Mouse (Mus musculus) right cerebral cortex, postnatal 10 days (tissue): ENCODE measurements around the gene Gast.
"Not testable (repeated sequence)": the region's sequence is repeated elsewhere in the genome, so short reads cannot be mapped to it uniquely, and the experiment has no call there.

Experiments used
- DNase-seq, 2 experiments: peaks; one replicate each; pipeline ENCODE4 v3.0.0; 2021; ENCODE audit warnings: low spot score in 2 of 2

The Gast gene

DNA sequence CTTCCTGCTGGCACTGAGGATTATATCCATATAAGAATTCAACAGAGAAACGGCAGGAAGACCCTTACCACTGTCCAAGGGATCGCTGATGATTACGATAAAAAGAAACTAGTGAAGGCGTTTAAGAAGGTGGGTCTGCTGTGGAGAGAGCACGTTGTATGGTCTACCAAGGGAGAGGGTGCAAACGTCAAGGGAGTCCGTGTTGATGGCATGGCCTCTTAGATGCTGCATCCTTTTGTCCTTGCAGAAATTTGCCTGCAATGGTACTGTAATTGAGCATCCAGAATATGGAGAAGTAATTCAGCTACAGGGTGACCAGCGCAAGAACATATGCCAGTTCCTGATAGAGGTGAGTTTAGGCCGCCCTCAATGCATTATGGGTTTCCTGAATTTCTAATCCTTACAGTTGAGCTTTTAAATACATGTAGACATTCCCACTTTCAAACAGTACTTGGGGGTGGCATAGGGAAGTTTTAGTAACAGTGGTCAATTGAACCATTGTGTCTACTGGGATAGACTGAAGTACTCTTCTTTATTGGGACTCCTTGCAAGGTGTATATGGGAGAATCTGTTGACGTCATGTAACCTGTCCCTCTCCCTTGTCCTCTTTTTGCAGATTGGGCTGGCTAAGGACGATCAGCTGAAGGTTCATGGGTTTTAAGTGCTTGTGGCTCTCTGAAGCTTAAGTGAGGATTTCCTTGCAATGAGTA is 13.4 kb upstream of the Gast start:
- not testable (repeated sequence) for DNase-seq

DNA sequence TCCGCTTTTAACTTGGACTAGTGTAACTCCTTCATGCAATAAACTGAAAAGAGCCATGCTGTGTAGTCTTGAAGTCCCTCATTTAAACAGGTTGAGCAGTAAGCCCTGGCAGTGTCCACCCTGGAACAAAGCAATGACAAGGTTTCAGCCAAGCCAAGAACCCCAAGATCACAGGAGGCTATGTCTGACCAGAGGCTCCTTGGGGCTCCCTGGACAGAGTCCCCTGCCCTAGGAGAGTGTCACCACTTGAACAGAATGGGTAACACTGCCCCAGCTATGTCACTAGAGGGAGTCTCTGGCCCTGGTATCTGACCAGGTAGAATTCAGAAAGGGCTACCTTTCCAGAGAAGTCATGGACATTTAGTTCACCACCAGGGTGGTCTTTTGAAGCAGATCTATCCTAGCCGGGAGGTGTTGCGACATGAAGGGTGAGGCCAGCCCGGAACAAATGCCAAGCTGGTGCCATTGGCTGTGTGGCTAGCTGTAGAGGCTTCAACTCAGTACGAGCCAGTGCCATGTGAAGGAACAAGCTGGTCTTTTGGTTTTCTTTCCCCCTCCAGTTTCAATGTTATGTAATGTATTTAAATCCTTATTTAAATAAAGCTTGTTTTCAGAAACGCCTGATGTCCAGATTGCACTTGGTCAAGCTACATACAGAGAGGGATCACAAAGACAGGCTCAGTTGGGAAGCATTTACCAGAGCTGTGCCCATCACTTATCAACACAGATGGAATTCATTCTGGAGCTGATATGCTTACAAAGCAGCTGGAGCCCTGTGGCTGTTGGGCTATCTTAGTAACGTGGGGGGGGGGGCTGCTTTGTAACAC is 12.5 kb upstream of the Gast start:
- DNase-seq = not testable (repeated sequence)

DNA sequence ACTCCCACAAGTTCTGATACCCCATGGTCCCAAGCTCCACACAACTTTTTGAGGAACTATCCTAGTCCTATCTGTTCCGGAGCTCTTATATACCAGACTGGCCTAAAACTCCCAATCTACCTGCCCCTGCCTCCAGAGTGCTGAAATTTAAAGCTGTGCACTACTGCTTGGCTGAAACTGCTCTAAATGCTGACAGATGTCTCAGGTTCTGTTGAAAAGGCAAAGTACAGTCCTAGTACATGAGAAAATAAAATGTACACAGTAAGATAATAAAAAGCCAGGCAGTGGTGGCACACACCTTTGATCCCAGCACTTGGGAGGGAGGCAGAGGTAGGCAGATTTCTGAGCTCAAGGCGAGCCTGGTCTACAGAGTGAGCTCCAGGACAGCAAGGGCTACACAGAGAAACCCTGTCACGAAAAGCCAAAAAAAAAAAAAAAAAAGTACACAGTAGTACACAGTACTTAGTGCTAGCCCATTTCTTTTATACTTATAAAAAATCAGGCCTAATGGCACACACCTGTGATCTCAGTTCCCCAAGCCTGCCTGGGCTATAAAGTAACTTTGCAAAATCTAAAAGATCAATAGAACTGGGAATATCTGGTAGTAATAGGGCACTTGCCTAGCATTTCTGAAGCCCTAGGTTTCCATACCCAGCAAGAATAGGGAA is 11.5 kb upstream of the Gast start:
- no peak for DNase-seq

DNA sequence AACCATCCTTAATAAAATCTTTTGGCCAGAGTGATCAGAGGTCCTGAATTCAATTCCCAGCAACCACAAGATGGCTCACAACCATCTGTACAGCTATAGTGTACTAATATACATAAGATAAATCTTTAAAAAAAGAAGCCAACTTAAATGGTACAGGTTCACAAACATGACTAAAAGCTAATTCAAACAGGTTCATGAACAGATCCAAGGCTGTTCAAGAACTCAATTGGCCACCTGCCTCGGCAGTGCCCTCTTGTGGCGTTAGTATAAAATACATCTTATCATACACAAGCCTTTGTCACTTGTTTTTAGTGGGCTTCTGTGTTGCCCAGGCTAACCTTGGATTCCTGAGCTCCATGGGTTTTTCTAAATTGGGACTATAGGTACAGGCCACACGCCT is 10.6 kb upstream of the Gast start:
- peak in 1 of 2 experiments; percentile 64 for DNase-seq

DNA sequence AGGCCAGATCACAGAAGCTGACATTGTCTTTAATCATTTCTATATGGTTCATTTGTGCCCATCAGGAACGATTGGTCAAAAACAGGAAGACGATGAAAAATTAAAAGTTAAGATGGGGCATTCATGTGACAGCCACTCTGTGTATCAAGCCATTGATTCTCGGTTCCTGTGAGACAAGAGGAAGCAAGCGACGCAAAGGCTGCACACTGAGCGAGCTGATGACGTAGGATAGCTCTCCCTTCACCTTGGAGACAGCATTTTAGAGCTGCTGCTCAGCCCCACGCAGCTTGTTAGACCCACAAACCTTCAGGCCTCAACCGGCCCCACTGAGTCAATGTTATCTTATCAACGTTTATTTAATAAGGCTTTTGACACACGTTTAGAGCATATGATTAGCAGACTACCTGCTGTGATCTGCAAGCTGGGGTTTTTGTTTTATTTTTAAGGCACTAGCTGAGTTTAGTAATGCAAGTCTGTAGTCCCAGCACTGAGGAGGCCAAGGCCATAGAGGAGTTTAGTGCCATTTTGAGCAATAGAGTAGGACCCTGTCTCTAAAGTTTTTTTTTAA is 9.1 kb upstream of the Gast start:
- no peak for DNase-seq

DNA sequence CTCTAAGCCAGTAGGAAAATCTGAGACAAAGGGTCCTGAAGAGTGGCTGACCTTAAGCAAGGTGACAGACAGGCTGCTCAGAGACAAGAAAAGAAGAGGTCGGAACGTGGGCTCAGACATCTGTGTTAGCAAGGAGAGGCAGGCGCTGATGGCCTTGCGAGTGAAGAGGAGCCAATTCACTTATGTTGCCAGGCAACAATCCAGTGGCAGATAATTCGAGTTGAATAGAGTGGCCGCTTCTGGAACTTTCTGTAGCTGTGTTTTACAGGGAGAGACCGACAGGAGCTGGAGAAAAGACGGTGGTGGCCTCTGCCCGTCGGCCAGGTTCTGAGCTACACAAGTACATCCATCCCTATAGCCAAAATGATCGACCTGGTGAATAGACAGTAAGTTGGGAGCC is 6.9 kb upstream of the Gast start:
- DNase-seq = no peak

DNA sequence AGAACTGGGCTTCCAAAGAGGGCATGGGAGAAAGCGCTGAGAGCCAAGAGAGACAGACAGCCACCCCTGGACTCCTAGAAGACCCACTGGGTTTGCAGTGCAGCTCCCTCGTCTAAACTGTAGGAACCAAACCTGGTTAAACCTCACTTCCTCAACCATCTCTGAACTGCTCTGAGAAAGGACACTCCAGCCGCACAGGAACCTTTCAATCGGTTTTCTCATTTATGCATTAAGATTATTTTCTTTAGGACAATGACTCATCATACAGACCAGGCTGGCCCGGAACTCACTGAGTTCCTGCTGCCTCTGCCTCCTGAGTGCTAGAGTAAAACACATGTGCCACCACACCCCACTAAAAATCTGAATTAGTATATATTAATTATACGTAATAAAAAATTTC is 6.4 kb upstream of the Gast start:
- DNase-seq = no peak

DNA sequence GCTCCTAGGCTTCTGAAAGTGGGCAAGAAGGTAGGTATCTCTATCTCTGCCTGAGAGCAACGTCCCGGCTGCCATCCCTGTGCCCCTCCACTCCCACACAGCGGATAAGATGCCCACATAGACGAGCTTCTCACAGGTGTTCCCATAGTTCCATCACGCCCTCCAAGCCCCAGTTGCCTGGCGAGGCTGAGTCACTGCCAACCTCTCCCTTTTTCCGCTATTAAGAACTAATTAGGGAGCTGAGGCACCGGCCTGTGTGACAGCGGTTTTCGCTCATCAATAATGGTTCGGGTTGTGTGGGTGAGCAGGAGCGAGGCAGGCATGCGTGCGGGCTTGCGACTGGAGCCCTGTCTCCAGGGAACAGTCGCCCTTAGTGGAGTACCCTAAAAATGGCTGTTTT is 4.0 kb upstream of the Gast start:
- DNase-seq = no peak

DNA sequence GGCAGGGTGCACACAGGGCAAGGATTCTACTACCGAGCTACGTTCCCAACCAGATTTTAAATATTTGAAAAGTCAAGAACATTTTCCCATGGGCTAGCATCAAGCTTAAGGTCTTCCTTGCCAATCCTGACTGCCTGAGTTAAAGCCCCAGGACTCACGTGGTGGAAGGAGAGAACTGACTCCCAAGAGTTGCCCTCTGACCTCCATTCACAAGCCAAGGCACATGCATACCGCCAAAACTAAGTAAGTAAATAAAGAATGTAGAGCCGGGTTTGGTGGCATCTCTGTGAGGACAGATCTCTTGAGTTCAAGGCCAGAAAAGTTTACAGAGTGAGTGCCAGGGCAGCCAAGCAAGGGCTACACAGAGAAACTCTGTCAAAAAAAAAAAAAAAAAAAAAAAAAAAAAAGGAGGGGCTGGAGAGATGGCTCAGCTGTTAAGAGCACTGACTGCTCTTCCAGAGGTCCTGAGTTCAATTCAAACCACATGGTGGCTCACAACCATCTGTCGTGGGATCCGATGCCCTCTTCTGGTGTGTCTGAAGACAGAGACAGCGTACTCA is 3.3 kb upstream of the Gast start:
- DNase-seq = not testable (repeated sequence)

DNA sequence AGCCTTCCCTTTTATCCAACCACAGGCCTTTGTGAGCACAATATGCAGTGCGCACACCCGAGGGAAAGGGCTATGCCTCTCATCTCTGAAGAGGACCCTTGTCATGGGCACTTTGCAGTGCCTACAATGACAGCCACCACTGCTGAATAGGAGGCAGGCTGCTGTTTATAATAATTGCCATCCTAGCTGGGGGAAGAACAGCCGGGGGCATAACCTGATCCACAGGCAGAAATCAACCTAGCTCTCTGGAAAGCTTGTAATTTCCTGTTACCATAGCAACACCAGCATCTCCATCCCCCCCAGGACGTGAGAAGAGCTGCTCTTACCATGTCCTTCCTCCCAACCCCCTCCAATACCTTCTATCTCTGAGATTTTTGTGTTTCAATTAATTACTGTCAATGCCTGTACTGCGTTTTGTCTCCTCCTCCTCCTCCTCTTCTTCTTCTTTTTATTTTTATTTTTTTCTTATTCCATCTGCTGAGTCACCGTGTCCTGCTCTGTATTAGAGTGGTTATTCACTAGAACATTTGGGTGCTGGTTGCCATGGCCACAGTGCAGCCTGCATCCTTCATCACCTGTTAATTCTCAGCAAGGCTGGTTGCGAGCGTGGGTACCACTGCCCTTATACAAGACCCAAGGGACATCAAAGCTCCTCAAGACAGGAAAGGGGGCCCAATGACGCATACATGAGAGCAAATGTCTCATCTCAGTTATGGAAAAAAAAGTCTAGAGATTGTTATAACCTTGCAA is 1.3 kb upstream of the Gast start:
- peak; percentile 60 to 74 for DNase-seq

DNA sequence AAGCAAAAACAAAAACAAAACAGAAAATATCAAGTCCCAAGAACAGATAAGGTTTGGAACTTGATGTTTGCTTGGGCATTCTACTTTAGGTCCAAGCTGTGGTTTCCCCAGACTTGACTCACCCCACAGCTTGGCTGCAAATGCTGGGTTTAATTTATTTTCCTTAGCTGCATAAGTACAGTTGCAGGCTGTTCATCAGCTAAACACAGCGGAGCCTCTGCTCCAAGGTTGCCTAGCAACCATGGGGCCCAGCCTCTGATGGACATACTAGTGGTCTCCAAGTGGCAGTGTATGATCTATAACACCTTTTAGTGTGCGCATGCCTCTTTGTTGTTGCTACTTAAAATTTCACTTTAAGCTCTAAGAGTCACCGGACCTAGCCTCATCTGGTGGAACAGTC is 1.5 kb downstream of the Gast start:
- no peak for DNase-seq

DNA sequence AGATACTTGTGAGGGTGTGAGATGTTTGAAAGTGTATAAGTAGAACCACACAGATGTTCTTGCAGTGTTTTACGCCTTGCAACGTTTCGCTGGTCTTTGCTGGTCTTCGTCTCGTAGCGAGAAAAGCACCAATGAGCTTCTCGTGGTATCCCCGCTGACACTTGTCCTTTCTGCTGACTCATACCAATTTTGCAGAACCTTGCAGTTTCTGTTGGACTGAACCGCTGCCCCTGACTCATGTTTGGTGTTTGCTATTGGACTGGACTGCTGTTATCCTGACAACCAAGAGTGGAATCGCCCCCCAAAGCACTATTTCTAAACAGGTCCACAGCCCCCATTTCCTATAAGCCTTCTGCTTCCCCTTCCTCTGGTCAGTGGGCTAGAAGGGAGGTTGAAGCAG is 10.1 kb downstream of the Gast start:
- DNase-seq = no peak

DNA sequence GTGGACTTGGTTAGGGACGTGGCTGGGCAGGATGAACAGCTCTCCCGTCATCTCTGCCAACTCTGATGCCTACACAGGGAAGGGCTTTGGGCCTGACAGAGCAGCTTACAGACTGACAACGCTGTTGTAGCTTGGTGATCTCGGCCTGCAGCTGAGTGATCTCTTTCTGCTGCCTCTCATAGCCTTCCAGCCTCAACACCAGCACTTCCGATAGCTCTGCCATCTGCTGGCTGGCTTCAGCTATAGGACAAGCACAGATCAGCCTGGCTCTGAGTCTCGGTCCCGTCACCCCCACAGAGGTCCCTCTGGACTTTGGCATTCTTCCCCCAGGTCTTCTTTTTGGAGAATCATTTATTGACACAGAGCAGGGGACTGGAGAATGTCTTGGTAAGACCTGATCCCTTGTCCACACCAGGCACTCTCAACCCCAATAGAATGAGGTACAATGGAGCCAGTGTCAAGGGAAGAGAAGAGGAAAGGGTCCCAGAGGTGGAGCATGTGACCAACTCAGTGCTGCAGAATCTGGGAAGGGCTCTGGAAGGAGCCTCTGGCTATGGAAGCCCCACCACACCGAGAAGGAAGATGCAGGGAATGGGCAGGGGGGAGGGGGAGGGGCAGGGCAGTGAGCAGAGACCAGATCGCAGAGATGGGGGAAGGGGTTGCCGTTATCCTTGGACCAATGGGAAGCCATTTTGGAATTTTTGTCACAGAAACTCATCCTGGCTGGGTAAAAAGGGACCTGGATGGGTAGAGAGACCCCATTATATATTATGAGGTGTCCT is 18.1 kb downstream of the Gast start:
- peak in 1 of 2 experiments; percentile 66 for DNase-seq

DNA sequence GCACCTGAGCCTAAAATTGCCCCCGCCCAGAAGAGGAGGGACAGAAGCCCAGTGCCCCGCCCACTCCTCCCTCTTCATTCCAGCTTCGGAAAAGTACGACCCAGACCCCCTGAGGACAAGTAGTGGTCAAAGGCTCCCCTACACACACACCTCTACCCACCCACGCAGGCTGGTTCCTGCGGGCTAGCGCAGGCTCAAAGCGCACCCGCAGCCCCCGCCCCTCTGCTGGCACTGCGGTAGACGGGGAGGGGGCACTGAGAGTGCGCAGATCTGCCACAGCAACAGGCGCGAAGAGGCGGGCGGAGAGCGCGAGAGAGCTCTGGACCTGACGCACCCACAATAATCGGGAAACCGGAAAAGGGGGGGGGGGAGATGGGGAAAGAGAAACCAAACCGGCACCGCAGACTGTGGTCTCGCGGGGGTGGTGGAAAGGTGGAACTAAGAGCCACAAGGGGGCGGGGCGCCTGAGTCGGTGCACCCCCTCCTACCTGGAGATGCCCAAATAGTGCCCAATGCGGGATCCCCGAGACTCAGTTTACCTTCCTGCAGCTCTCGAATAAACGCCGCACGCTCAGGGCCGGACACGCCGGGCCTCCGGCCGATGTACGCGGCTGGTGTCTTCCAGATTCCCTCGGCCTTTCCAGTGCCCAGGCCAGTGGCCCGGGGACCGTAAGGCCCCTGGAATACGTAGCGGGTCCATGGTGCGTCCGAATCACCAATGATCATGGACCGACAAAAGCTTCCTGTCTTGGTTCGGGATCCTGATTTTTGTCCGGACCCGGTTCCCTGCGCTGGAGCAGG is 21.1 kb downstream of the Gast start:
- DNase-seq = peak; percentile 70 to 80

DNA sequence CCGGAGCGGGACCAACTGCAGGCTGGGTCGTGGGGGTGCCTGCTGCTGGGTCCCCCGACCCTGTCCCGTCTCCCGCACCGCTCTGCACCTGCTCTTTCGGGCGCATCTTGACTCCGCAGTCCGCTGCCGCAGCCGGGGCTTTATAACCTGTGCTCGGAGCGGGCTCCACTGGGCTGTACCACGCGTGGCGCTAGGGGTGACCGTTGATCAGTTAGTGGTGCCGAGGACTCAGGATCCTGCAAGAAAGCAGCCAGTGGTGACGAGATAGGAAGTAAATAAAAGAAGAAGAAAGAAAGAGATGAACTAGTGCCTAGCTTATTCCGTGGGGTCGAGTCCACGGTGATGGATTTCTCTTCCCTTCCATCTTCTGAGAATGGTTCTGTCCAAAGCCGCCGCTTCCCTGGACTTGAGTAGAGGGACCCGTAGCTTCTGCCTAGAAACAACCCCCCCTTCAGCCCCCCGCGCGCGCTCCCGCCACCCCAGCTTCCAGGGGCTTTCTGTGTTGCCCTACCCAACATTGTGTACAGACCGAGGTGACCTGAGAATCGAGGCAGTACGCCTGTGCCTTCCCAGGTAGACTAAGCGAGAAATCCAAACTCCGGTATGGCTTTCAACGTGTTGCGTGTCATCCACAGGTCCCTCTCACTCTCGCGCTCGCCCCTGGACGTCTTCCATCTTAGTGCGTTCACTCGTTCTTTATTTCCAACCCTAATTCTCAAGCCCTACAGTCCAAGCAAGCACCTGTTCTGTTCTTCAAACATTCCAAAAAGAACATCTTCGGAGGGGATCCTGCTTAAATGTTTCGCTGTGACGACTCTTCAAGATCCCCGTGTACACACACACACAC is 22.0 kb downstream of the Gast start, which contains the start of gene Hap1:
Gene Hap1 (minus strand): TSS at position 157 of the 847 bp plus-strand sequence.
- peak; percentile 80 to 81 for DNase-seq

DNA sequence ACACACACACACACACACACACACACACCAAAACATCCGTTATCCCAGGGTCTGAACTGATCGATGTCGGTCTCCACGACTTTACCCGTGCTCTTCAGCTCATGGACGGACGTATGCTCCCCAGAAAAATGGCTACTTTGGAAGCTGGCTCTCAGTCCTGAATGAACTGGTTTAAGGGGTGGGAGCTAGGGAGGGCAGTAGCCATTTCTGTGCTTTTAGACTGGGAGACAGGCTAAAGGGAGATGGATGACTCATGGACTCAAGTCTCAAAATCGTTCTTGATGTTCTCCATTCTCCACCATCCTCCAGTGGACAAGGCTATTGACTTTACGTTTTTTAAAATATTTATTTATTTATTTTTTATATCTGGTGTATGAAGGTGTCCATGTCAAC is 22.6 kb downstream of the Gast start:
- no peak for DNase-seq

DNA sequence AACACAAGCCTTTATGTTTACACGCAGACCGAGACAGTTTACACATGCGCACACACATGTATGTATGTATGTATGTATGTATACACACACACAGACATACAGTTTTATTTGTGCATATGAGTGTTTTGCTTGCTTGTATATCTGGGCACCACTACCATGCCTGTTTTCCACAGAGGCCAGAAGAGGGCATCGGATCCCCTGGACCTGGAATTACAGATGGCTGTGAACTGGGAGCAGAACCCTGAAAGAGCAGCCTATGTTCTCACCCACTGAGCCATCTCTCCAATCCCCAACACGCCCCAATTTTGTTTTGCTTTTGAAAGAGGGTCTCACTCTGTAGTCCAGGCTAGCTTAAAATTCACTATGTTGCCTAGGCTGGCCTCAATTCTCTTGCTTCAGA is 23.2 kb downstream of the Gast start:
- DNase-seq = no peak

DNA sequence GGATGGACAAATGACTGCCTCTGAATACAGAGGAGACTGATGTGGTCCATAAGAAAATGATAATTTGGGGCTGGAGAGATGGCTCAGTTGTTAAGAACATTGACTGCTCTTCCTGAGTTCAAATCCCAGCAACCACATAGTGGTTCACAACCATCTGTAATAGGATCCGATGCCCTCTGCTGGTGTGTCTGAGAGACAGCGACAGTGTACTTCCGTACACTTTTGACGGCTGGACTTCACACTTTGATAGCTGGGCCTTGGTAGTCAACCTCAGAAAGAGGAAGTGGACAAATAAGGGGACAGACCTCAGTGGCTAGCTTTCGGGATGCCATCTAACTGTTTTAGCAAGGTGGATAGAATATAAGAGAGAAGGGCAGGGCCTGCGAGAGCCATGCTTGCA is 26.0 kb downstream of the Gast start:
- DNase-seq = no peak

DNA sequence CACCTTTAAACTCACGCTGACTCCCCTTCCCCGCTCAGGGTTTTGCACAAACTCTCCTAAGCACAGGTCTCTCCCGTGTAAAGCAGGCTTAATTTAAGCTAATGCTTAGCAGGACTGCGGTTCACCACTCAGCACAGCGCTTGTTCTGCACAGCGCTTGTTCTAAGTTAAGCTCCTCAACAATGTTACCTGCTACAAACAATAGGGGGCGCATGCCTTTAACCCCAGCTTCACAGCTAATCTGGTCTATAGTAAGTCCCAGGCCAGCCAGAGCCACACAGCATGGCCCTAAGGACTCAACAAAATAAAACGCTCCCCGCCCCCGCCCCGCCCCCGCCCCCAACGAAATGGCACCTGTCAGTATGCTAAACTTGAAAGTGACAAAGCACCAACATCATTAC is 26.9 kb downstream of the Gast start:
- not testable (repeated sequence) for DNase-seq
